7 mouse cellular contexts compared by ENCODE assay signal in the genomic region with DNA sequence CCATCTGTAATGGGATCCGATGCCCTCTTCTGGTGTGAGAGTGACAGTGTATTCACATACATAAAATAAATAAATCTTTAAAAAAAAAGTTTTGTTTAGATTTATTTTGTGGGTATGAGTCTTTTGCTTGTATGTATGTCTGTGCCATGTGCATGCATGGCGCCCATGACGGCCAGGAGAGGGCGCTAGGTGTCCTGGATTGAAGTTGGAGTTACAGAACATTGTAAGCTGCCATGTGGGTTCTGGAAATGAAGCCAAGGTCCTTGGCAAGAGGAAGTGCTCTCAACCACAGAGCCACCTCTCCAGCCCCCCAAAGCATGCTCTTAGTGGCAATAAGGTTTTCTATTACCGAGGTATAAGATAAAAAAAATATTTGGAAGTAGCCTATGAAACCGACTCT. TPM values are rescaled to one million over a fixed set of nuclear protein-coding genes. Genes with fewer than 3 reads are reported as not detected.
DNase-seq lines count a peak whose midpoint lies in the region; ATAC-seq lines count a peak whose summit lies in the region.

No protein-coding gene starts in this region.

- peak; percentile 54 for DNase-seq in kidney, postnatal 10 days
- DNase-seq in kidney, adult 18-20 months, result no peak
- DNase-seq in CD4-positive helper T cell, adult 2 months (ENCODE audit: low read depth, low spot score), result peak; percentile 39
- DNase-seq in MEL-GATA-1-ER (ENCODE audit: extremely low read depth, low read depth), result peak; percentile 69
- peak; percentile 69 for DNase-seq in testis, postnatal 10 days (ENCODE audit: low spot score)
- DNase-seq in urinary bladder, postnatal 36 days (ENCODE audit: low spot score in 2 of 2), result no peak

- ATAC-seq in hematopoietic stem cell, adult 5-6 weeks (replicated peaks in 1 of 2; ENCODE audit: insufficient read depth in 1 of 2, low FRiP score in 2 of 2, low TSS enrichment in 1 of 2, low read depth in 1 of 2, poor library complexity in 2 of 2, severe bottlenecking in 2 of 2), result peak; percentile 97 to 98

RNA-seq across cellular contexts. Expression of gene Cenpu, which starts 7.6 kb away (rescaled TPM):
- total RNA-seq in hematopoietic stem cell, adult 5-6 weeks (2017), result 51.7 and 87.7 TPM in 2 replicates

RNA-seq across cellular contexts. Expression of gene Primpol, which starts 57.6 kb away (rescaled TPM):
- total RNA-seq in hematopoietic stem cell, adult 5-6 weeks (2017), result 33.1 and 45.5 TPM in 2 replicates

RNA-seq across cellular contexts. Expression of gene Casp3, which starts 57.7 kb away (rescaled TPM):
- total RNA-seq in hematopoietic stem cell, adult 5-6 weeks (2017), result 127 and 165 TPM in 2 replicates

Comparison
In these comparisons a context has a peak if more than half of its experiments do, and no peak if none do; other contexts are left out.
1. DNase-seq: peak in kidney, postnatal 10 days (single experiment), CD4-positive helper T cell, adult 2 months (single experiment), MEL-GATA-1-ER (single experiment) and testis, postnatal 10 days (single experiment); none in kidney, adult 18-20 months (single experiment) and urinary bladder, postnatal 36 days (0 of 2).